Mouse (Mus musculus): Measurements from ENCODE around the gene Tmem30a.

Tmem30a gene

DNA sequence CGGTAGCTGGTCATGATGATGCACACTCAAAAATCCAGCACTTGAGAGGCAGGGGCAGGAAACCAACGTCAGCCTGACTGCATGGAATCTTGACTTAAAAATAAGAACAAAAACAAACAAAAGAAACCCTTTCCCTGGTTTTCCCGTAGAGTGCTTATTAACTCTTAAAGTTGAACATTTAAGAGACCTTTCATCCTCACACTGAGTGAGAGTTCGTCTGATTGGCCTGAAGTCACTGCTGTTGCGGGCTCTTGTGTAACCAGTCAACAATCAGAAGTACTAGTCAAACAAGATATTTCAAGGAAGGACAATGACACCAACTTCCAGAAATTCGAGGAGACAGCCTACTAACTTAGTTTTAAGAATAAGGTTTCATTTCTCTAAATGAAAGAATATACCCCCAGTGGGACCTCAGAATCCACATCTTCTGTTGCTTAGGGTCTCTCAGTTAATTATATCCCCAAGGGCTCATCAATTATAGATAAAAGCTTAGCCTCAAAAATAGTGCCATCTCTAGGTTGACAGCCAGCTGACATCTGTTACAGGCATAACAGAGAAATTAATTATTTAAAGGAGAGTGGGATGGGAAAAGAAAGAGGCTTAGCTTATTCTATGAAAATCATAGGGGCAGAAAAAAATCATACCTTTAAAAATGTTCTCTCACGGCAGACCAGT is 3.3 kb upstream of the Tmem30a start:
- DNase-seq (ENCODE audit: low read depth in 2 of 2, low spot score in 2 of 2): no peak

DNA sequence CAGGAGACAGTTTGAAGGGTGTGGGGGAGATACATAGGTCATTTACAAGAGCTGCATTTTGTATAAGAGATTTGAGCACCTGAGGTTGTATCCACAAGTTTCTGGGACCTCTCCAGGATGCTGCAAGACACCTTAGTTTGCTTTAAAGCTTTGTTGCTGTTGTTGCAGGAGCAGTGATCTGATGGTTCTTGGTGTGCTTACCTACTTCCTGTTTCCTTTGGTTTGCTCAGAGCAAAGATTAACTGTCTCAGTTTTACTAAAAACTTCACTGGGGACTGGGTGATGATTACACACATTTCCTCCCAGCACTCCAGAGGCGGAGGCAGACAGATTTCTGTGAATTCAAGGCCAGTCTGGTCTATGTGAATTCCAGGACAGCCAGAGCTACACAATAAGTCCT is 1.8 kb upstream of the Tmem30a start:
- DNase-seq (ENCODE audit: low read depth in 2 of 2, low spot score in 2 of 2): peak; percentile 21 to 35

DNA sequence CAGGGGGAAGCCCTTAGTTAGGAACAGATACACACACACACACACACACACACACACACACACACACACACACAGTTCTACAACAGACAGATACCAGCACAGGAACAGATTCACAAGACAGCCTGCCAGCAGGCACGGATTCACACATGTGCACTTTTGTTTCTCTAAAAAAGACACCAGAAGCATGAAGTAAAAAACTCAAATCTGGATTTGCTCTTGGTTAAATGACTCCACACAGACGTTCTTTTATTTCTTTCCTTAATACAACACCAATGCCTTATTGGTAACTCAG is 7.6 kb downstream of the Tmem30a start:
- DNase-seq (ENCODE audit: low read depth in 2 of 2, low spot score in 2 of 2): no peak

DNA sequence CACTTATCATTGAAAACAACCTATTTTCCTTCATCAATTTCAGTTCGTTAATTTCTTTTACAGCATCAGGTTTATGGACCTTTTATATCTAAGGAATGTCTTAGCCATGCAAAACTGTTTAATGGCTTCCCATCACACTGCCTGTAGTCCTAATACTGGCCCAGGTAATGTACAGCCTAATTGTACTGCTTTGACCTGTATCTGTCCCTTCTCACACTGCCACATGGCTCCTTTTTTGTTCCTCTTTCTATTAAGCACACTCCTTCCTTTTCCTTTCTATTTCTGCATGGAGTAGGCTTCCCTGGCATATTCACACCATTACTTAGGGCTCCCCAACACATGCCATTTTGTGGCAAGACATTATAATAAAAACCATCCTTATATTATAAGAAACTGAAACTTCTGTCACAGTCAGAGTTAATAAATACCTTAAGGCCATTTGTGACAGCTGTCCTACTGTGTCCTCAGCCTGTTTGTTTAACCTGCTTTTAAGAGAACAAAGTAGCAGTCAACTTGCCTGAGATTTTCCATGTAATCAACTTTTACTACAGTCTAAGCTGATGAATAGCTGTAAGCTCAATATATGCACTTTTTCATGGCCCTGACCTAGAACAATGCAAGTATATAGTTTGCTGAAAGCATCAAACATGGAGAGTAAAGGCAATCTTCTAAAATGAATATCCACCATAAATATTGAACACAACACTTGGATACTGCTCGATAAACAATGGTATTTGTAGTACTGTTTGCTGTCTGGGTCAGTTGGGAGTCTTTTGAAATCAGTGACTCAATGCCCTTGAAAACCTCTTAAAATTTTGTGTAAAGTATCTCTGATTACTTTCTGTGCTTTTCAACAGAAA is 8.1 kb downstream of the Tmem30a start:
- DNase-seq (ENCODE audit: low read depth in 2 of 2, low spot score in 2 of 2): no peak

DNA sequence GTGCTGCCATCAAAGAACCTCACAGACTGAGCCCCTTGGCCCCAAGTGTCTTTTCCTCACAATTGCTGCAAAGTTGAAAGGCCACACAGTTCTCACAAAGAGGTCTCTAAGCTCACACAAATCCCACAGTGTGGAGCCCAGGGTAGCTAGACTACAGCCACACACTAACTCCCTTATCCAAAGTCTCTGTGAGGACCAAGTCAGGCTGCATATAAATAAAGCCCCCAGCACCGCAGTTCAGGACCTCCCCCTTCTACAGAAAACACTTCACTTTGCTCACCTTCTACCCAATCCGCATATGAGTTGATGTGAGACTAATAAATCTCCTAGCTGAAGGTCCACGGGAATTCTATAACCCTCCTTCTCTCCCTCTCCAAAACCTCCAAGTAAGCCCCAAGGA is 8.9 kb downstream of the Tmem30a start:
- DNase-seq (ENCODE audit: low read depth in 2 of 2, low spot score in 2 of 2): no peak

DNA sequence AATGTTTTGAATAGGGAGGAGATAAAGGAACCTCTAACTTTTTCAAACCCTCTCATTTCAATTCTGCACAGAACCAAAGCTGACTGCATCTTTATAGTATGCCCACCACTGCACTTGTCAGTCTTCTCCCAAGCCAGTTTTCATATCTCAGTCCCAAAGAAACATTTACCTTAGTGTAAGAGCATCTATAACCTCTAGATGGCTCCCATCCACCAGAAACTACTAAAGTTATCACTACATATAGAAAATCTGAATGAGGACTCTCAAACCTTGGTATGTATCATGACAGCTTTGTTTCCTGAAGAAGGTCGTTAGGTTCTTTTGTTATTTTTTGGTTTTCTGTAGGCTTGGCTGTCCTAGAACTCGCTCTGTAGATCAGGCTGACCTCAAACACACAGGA is 14.0 kb downstream of the Tmem30a start:
- DNase-seq (ENCODE audit: low read depth in 2 of 2, low spot score in 2 of 2): no peak

DNA sequence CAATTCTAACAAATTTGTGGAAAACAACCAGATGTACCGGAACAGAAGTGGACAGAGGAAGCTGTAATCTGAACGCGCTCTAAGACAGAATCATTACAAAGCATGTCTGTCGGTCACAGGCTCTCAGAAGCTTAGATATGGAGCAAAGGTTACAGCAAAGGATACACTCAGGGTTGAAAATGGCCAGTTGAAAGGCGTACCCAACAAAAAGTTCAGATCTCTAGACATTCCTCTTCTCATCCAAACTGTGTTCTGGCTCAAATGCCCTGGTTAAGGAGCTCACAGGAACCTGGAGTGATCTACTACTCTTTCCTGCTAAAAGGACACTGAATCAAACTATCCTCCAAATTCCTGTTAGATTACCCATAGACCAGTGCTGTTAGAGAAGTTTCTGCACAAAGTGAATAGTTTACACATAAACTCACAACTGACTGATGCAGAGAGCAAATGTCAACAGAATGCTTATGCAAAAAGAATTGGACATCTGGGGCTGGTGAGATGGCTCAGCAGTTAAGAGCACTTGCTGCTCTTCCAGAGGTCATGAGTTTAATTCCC is 26.2 kb downstream of the Tmem30a start:
- DNase-seq (ENCODE audit: low read depth in 2 of 2, low spot score in 2 of 2): no peak

DNA sequence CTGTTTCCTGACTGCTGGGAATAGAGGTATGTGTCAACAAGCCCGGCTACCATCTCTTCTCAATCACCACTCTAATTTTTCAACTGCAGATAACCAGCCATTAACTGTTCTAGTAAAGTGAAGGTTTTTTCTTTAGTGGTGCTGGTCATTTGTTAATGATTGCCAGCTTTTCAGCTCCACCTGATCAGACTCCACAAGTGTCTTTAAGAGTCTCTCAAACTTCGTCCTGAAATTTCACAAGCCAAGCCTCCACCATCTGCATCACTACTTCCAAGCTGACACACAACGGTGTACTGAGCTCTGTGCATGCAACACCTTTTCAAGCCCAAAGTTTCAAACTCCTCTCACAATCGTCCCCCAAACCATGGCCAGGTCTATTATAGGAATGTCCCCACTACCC is 28.0 kb downstream of the Tmem30a start:
- DNase-seq (ENCODE audit: low read depth in 2 of 2, low spot score in 2 of 2): no peak

DNA sequence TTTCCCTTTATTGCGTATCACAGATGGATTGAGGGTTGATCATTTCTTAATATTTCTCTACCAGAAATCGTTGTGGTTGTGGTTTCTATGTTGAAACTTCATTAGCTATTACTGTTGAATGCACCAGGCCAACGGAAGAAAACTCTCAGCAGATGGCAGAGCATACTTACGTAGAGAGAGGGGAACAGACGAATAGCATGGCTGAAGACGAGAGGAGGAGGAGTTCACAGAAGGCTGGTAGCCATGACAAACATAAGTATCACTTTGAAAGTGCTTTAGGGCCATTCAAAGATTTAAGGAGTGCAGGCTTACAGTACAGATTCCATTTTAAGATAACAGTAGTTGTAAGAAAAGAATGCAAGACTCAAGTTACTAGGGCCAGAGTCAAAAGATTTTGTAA is 30.8 kb downstream of the Tmem30a start:
- DNase-seq (ENCODE audit: low read depth in 2 of 2, low spot score in 2 of 2): no peak

DNA sequence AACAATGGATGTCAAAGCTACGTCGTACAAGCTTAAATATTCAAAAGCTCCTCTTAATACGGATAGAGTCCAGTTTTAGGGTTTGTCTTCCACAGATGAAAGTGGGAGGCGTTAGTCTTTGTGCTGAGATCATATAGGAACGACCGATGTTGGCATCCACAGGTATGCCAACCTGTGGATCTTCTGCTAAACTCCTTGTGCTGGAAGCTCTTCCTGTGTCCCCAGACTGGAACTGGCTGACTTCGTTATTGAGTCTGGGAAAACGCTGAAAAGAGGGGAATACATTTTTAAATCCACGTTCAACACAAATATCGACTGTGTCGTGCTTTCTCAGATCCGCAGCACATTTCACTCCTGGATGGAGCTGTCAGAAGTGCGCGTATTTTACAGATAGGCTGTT is 33.2 kb downstream of the Tmem30a start:
- DNase-seq (ENCODE audit: low read depth in 2 of 2, low spot score in 2 of 2): no peak

DNA sequence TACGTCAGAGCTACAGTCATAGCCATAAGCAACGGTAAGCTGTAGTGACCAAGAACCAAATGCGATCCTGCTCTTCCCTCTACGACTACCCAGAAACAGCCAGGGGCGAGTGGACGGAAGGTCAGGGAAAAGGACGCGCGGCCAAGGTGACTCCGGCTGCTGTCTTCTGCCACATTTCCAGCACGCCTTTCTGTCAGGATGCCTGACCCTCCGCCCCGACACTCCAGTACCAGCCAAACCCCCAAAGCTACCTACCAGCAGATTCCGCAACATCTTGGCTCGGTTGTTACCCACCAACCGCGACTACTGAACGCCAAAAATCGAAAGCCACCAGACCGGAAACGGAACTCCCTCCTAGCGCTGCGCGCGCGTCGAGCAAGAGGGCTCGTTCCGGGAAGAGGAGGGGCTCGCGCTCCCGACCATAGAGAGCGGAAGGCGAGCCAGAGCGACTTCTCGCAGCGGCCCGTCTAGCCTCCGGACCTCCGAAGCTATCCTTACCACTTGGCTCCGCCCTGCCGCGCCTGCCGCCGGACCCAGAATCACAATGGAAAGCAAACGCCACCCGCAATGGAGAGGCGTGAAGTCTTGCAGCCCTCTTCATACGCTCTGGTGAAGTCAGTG is 33.8 kb downstream of the Tmem30a start, which contains the start of gene Cox7a2:
TSS of gene Cox7a2 (minus strand) at position 494 of the 621 bp plus-strand sequence.
- peak; percentile 89 to 92 for DNase-seq (ENCODE audit: low read depth in 2 of 2, low spot score in 2 of 2)

DNA sequence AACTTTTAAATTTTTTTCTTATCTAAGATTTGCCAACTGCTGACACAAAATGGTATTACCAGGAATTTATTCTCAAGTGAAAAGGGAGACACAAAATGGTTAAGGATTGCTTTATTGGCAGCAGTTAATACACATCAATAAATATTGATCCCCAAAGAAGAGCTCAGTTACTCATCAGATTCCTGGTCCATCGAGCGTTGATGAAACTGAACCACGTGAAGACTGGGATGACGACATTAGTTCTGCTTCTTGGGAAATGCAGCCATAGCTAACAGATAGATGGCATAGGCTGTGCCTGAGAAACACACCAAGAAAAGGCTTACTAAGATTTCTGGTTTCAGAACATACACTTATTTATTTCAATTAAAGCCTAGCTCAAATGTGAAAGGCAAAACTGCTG is 38.0 kb downstream of the Tmem30a start:
- no peak for DNase-seq (ENCODE audit: low read depth in 2 of 2, low spot score in 2 of 2)

DNA sequence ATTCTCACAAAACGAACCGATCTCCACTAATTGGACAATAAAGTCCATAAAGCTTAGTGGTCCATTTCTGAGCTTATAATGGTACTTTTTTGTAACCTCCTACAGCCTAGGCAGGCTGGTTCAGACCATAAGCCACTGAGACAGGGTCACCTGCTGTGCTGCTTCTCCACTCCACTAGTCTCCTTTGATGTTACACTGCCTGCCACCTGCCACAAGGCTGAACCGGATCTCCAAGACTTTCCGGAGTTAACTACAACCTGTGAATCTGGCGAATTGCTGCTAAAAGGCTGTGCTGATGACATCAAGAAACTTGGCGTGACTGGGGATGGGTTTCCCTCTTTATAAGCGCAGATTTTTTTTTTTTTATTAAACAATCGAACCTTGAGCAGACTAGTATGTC is 41.5 kb downstream of the Tmem30a start:
- no peak for DNase-seq (ENCODE audit: low read depth in 2 of 2, low spot score in 2 of 2)

DNA sequence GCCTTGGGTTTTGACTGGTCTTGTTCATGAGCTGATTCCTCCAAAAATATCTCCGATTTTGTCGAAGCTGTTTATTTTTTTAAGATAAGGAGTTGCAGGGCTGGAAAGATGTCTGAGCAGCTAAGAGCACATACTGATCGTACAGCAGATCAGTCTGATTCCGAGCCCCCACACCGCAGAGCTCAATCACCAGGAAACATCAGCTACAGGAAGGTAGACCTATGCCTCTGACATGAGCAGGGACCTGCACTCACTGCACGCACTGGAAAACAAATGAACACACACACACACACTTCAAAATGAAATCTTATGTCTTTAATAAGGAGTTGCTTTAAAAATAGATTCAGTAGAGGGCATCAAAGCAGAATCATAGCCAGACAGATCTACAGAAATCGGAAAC is 42.6 kb downstream of the Tmem30a start:
- no peak for DNase-seq (ENCODE audit: low read depth in 2 of 2, low spot score in 2 of 2)

DNA sequence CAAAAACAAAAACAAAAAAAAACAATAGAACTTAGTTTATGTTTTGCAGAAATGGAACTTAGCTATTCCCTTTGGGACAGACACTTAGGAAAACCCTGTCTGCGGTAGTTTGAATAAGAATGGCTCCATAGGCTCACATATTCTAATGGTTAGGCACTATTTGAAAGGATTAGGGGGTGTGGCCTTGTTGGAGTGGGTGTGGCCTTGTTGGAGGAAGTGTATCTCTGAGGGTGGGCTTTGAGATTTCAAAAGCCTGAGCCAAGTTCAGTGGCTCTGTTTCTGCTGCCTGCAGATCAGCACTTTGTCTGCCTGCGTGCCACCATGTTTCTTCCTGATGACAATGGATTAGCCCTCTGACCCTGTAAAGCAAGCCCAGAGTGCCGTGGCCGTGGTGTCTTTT is 48.3 kb downstream of the Tmem30a start:
- no peak for DNase-seq (ENCODE audit: low read depth in 2 of 2, low spot score in 2 of 2)

DNA sequence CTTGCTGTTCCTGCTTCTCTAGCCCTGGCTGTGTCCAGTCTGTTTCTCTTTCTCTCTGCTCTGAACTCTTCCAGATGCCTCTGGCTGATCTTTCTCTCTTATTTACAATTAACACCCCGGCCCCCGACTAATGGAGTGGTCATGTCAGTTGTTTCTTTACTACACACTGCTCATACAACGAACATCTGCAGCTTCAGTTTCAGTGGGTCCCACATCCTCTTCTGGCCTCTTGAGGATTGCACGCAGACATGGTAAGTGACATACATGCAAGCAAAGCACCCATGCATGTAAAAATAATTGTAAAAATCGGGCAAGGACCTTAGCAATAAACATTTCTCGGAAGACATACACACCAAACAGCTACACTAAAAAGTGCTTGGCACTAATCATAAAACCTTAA is 57.7 kb downstream of the Tmem30a start:
- DNase-seq (ENCODE audit: low read depth in 2 of 2, low spot score in 2 of 2): no peak

DNA sequence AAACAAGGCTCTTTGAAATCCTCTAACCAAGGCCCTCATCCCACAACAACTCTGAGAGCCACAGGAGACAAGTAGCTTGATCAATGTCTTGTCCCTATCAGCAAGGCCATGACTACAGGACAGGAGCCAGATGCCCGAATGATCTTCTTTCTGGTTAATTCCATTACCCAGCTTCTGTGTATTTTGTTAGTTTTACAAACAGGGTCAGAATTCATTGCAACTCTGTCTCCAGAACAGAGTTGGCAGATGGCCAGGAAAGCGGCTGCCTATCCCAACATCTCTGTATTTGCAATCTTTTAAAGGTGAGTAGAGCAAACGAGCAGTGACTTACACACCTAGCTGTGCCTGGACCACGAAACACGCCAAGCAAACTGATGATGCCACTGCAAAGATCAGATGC is 63.0 kb downstream of the Tmem30a start:
- no peak for DNase-seq (ENCODE audit: low read depth in 2 of 2, low spot score in 2 of 2)

DNA sequence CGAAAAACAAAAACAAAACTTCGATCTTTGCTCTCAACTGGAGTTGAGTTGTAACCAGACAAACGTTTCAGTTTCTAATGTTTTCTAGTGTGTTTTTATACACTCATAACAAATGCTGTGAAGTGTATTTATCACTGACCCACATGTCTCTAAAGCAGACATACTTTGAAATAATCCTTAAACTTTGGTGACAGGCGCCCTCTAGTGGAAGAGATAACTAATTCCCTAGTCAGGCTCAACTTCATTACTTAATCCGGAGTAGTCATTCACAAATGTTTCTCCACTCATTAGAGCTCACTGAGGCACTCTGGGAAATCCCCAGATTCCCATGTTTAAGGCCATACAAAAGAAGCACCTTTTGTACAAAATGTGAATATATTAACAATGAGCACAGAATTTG is 70.2 kb downstream of the Tmem30a start:
- no peak for DNase-seq (ENCODE audit: low read depth in 2 of 2, low spot score in 2 of 2)

DNA sequence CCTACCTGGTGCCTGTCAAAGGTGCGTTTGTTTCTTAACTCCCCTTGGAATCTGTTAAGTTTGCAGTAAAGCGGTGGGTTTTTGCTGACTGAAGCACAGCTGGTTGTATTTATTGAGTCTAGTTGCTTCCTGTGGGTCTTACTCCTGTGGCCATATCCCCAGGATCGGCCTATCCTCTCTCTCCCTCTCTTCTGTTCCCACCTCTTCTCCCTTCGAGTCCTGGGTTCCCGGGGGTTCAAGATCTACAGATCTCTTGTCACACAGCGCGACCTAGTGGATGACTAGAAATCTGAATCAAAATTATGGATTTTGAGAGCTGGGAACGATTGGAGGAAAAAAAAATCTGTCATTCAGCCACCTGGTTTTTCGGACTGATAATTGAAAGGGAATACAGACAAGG is 72.3 kb downstream of the Tmem30a start:
- DNase-seq (ENCODE audit: low read depth in 2 of 2, low spot score in 2 of 2): no peak

DNA sequence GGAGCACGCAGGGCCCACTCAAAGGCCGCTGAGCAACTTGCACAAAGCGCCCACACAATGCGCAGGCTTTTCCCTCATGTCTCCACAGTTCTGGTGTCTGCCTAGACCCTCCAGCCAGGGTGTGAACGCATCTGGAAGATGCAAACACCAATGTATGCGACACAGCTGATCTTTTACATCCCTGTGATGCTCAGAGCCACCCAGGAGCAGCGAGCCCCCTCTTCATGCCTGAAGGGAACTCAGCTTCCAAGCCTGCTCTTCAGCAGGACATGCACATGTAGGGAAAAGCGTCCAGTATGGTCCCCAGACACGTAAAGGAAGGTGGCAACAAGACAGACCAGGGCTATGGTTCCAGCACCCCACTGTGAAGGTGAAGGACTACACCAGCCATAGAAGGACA is 73.2 kb downstream of the Tmem30a start:
- no peak for DNase-seq (ENCODE audit: low read depth in 2 of 2, low spot score in 2 of 2)

DNA sequence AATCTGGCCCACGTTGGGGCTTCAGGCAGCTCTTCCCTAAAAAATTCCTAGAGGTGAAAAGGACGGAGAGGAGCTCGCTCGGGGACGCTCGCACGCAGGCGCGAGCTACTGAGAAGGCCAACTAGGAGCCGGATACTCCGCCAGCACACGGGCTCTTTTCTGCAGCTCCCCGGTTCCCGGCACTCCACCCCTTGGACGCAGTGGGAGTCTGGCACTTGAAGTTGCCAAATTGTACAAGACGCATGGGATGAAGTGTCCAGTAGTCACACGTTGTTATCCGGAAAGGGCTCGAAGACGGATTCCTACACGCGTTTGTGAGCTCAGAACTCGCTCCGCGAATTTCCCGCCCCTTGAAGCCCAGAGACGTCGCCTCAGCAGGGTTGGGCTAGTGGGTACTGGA is 73.9 kb downstream of the Tmem30a start:
- no peak for DNase-seq (ENCODE audit: low read depth in 2 of 2, low spot score in 2 of 2)

Data from CD8-positive naive resting alpha-beta T cell, adult 2 months (primary cell).